In genomic region chr13:41486606-41487408, GRCm38 (mm10) we compare ENCODE assay signal across 8 mouse cellular contexts. TPM values are rescaled to one million over a fixed set of nuclear protein-coding genes. Genes with fewer than 3 reads are reported as not detected.
DNase-seq lines count a peak whose midpoint lies in the region; ATAC-seq lines count a peak whose summit lies in the region.

Gene Nedd9, minus strand, starts transcription at chr13:41487362.

- no peak within 1 kb of the TSS for H3K4me3 ChIP-seq in embryonic facial prominence, embryonic 10.5 days

- peak; percentile 89 for ATAC-seq in CD4-positive, CD25-positive, alpha-beta regulatory T cell, adult 4 months

- no peaks in the 10 kb centered on the region for H3K36me3 ChIP-seq in embryonic facial prominence, embryonic 10.5 days (replicated peaks)

- H3K4me1 ChIP-seq in embryonic facial prominence, embryonic 10.5 days, result peaks cover 36% of the 10 kb centered on the region

- H3K9me3 ChIP-seq in embryonic facial prominence, embryonic 10.5 days, result no peaks in the 10 kb centered on the region

- intact Hi-C loops in heart, postnatal 10 days (cut with DNase I), result no loop called here

- WGBS in embryonic facial prominence, embryonic 10.5 days, result 72% methylated on average over 15 of the region's 15 CpGs

- DNase-seq in embryonic facial prominence, embryonic 10.5 days (ENCODE audit: low spot score), result no peak
- peak; percentile 59 to 61 for DNase-seq in heart, postnatal 10 days
- peak; percentile 52 to 78 for DNase-seq in kidney, postnatal 25 days
- DNase-seq in lung, postnatal 14 days, result peak; percentile 66
- DNase-seq in spleen, postnatal 10 days (ENCODE audit: low spot score in 2 of 2), result peak; percentile 54 to 71
- no peak for DNase-seq in urinary bladder, postnatal 10 days (ENCODE audit: low spot score)
- DNase-seq in ovary, postnatal 14 days (ENCODE audit: low spot score), result no peak

- H3K27me3 ChIP-seq in embryonic facial prominence, embryonic 10.5 days (replicated peaks; ENCODE audit: low read depth, poor library complexity, severe bottlenecking), result no peaks in the 10 kb centered on the region

- no peak within 1 kb of the TSS; the same call in 1 of the 2 replicates for H3K27ac ChIP-seq in embryonic facial prominence, embryonic 10.5 days (replicated peaks)

RNA-seq across cellular contexts. Expression of gene Nedd9, which starts in this region (rescaled TPM):
- 100 to 1,000 TPM; 122 to 144 TPM for polyA plus RNA-seq in CD4-positive, CD25-positive, alpha-beta regulatory T cell, adult 4 months (2017; shearing (Covaris generic))
- 17.4 and 19.1 TPM in 2 replicates for polyA plus RNA-seq in embryonic facial prominence, embryonic 10.5 days (2016; fragmentation: Nextera tagmentation; extraction: Ambion mirVana)
- 10 to 100 TPM; 38.5 to 40.9 TPM for total RNA-seq in heart, postnatal 10 days (2021)

Comparison
In these comparisons a context has a peak if more than half of its experiments do, and no peak if none do; other contexts are left out.
1. DNase-seq: peak in heart, postnatal 10 days (2 of 2), kidney, postnatal 25 days (2 of 2), lung, postnatal 14 days (single experiment) and spleen, postnatal 10 days (2 of 2); none in embryonic facial prominence, embryonic 10.5 days (single experiment), urinary bladder, postnatal 10 days (single experiment) and ovary, postnatal 14 days (single experiment).